Mouse (Mus musculus) limb, embryonic 15.5 days (tissue): ENCODE measurements around the gene Dock8. TPM values are rescaled to one million over a fixed set of nuclear protein-coding genes. Genes with fewer than 3 reads are reported as not detected.

Source experiments
- ATAC-seq: fragments of 200-750 bp; cut with Nextera tagmentation; 2 replicates; pipeline ENCODE4 v1.8.0; 2017; ENCODE audit warnings: low read depth, moderate TSS enrichment; ENCODE audit not compliant: insufficient number of reproducible peaks, low FRiP score, low TSS enrichment
- H3K27ac ChIP-seq: fragments of 300-500 bp; sonication (generic); 2 replicates; pipeline ENCODE4 v1.5.1; 2015; ENCODE audit warnings: moderate library complexity, mild to moderate bottlenecking, inconsistent platforms
- H3K27me3 ChIP-seq: fragments of 300-500 bp; sonication (generic); 2 replicates; pipeline ENCODE4 v1.6.1; 2015; ENCODE audit warnings: inconsistent platforms
- H3K36me3 ChIP-seq: fragments of 300-500 bp; sonication (generic); 2 replicates; pipeline ENCODE4 v1.6.1; 2015; ENCODE audit warnings: inconsistent platforms
- H3K4me1 ChIP-seq: fragments of 300-500 bp; sonication (generic); 2 replicates; pipeline ENCODE4 v1.6.1; 2015; ENCODE audit warnings: inconsistent platforms
- H3K4me2 ChIP-seq: fragments of 300-500 bp; sonication (generic); 2 replicates; pipeline ENCODE4 v1.6.1; 2015; ENCODE audit warnings: mild to moderate bottlenecking, inconsistent platforms
- H3K4me3 ChIP-seq: fragments of 300-500 bp; sonication (generic); 2 replicates; pipeline ENCODE4 v1.5.1; 2015; ENCODE audit warnings: mild to moderate bottlenecking, inconsistent platforms
- H3K9ac ChIP-seq: fragments of 300-500 bp; sonication (generic); 2 replicates; pipeline ENCODE4 v1.6.1; 2015; ENCODE audit warnings: inconsistent platforms
- H3K9me3 ChIP-seq: fragments of 300-500 bp; sonication (generic); 2 replicates; pipeline ENCODE4 v1.6.1; 2016; ENCODE audit warnings: inconsistent platforms
- WGBS: fragments of 180-500 bp; shearing (Covaris S2); methylation state at CpG from one replicate; pipeline ENCODE4 v1.1.7; 2015; 5-methylcytosine and 5-hydroxymethylcytosine counted together
- polyA plus RNA-seq: library from polyadenylated mRNA; unstranded; fragments of >200 nt; fragmentation: Nextera tagmentation; extraction: Ambion mirVana; gene quantifications from 2 replicates; pipeline ENCODE4 v1.2.1, GENCODE M21; 2015

Gene Dock8
- 6.2 and 6.6 TPM in 2 replicates for polyA plus RNA-seq

GRCm38 (mm10) chr19:24999201-24999886, at the start of gene Dock8:
Gene Dock8 (plus strand): TSS chr19:24999534.
- WGBS: under 1% methylated on average over 88 of the region's 109 CpGs
- peak; percentile 58; the same call in 1 of the 2 replicates for ATAC-seq
- Histone ChIP-seq H3K4me2 (peak within 1 kb of the TSS; percentile 97), H3K9me3 (no peaks in the 10 kb centered on the region), H3K27ac (0 out of 2 replicates have a peak within 1 kb of the TSS, but pooled peaks have one; percentile 43), H3K36me3 (no peaks in the 10 kb centered on the region), H3K9ac (peak within 1 kb of the TSS; percentile 50), H3K4me3 (peak within 1 kb of the TSS; percentile 69), H3K27me3 (peaks cover 40% of the 10 kb centered on the region), H3K4me1 (peaks cover 14% of the 10 kb centered on the region)

DNA sequence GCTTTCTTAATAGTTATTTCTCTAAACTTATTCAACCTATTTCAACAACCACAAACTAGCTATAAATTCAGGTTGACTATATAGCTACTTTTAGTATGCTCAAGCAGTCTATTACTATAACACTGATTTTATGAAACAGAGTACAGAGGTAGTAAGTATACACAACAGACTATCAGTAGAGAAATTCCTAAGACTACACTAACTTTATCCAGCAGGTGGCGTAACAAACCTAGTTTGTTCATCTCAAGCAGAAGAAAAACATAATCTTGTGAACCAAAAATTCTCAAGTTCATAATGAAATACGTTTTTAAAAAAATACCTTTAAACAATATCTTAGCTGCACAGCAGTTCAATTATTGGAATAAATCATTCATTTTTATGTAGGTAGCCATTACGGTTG, 40.8 kb upstream of the Dock8 start:
- no peaks in the 10 kb centered on the region for H3K9me3 ChIP-seq

DNA sequence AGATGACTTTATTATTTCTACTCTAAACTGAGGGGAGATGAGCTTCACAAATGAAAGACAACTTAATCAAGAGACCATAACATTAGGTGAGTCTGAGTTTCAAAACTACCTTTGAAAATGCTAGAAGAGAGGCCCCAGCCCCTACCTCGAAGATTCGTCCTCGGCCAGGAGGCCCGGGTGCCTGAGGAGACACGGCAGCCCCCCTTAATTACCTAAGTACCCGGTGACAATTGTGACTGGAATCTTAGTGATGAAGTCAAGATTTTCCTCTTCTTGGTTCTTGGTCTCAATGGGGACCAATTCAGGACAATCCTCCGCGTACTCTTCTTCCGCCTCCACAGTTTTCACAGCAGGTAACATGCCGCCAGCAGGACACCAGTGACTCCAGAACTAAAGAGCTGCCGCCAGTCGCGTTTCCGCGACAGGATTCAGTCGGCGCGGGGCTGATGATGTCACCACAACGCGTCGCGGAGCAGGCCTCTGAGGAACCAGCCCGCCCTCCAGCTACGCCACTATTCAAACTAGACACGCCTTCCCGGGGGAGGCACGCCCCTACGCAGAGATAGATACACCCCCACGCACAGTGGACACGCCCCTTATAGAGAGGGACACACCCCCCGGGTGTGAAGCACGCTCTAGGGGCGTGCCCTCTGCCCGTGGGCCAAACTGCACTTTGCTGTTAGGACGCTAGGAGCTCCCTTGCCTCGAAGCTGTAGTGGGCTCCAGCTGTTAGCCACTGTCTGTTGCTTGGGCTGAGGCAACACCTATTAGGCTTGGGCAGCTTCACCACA, 38.0 kb upstream of the Dock8 start, which contains the start of gene Cbwd1:
Gene Cbwd1, minus strand, starts transcription at position 439 of the 791 bp plus-strand sequence.
- Histone ChIP-seq H3K9ac (peak within 1 kb of the TSS; percentile 67), H3K9me3 (no peaks in the 10 kb centered on the region), H3K36me3 (0 out of 2 replicates have a peak, but pooled peaks cover under 1% of the 10 kb centered on the region), H3K27me3 (no peaks in the 10 kb centered on the region), H3K4me3 (peak within 1 kb of the TSS; percentile 72), H3K4me2 (peak within 1 kb of the TSS; percentile 59), H3K27ac (no peak within 1 kb of the TSS), H3K4me1 (peaks cover 8% of the 10 kb centered on the region)
- 0% methylated on average over 36 of the region's 36 CpGs for WGBS
- peak; percentile 100 for ATAC-seq

More for the DNA sequence above, 40.8 kb upstream of the Dock8 start:
- H3K9ac ChIP-seq: no peak overlapping the region
- H3K27me3 ChIP-seq: no peaks in the 10 kb centered on the region
- ATAC-seq: no peak
- WGBS: 36% methylated on average over 3 of the region's 3 CpGs
- H3K4me3 ChIP-seq: no peak overlapping the region
- H3K27ac ChIP-seq: no peak overlapping the region
- H3K4me2 ChIP-seq: no peak overlapping the region
- H3K36me3 ChIP-seq: peaks cover 15% of the 10 kb centered on the region
- peaks cover 8% of the 10 kb centered on the region for H3K4me1 ChIP-seq

- 84% methylated on average over 2 of the region's 2 CpGs for WGBS
- Histone ChIP-seq H3K36me3 (no peaks in the 10 kb centered on the region), H3K4me2 (no peak overlapping the region), H3K4me3 (no peak overlapping the region), H3K4me1 (no peaks in the 10 kb centered on the region), H3K27me3 (no peaks in the 10 kb centered on the region), H3K9me3 (no peaks in the 10 kb centered on the region), H3K27ac (no peak overlapping the region), H3K9ac (no peak overlapping the region)
- ATAC-seq: no peak
Measured at GRCm38 (mm10) chr19:24966203-24966602, 33.1 kb upstream of the Dock8 start.

- Histone ChIP-seq H3K4me2 (no peak overlapping the region), H3K9ac (no peak overlapping the region), H3K4me3 (no peak overlapping the region), H3K4me1 (no peaks in the 10 kb centered on the region), H3K36me3 (no peaks in the 10 kb centered on the region), H3K27ac (no peak overlapping the region), H3K9me3 (no peaks in the 10 kb centered on the region), H3K27me3 (no peaks in the 10 kb centered on the region)
- WGBS: 75% methylated on average over 2 of the region's 2 CpGs
- ATAC-seq: no peak
Measured at GRCm38 (mm10) chr19:24966941-24967340, 32.4 kb upstream of the Dock8 start.

DNA sequence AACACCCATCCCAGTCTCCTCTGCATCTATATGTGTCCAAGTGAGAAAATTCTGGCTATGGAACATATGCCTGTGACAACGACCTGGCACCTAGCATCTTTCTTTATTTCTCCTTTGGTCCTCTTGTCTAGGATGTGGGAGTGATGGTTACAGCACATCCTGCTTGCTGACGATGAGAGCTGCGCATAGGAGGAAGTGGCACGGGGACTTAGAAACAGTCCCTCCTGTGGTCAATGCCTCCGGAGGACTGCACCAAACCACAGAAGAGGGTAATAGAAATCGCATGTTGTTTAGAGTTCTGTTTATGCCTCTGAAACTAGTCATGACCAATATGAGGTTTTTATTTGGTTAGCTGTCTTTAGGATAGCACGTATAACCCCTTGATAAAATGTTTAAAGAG, 28.0 kb upstream of the Dock8 start:
- no peak for ATAC-seq
- Histone ChIP-seq H3K4me3 (no peak overlapping the region), H3K27ac (no peak overlapping the region), H3K4me1 (no peaks in the 10 kb centered on the region), H3K4me2 (no peak overlapping the region), H3K36me3 (no peaks in the 10 kb centered on the region), H3K9me3 (no peaks in the 10 kb centered on the region), H3K9ac (no peak overlapping the region), H3K27me3 (no peaks in the 10 kb centered on the region)
- 79% methylated on average over 7 of the region's 7 CpGs for WGBS

DNA sequence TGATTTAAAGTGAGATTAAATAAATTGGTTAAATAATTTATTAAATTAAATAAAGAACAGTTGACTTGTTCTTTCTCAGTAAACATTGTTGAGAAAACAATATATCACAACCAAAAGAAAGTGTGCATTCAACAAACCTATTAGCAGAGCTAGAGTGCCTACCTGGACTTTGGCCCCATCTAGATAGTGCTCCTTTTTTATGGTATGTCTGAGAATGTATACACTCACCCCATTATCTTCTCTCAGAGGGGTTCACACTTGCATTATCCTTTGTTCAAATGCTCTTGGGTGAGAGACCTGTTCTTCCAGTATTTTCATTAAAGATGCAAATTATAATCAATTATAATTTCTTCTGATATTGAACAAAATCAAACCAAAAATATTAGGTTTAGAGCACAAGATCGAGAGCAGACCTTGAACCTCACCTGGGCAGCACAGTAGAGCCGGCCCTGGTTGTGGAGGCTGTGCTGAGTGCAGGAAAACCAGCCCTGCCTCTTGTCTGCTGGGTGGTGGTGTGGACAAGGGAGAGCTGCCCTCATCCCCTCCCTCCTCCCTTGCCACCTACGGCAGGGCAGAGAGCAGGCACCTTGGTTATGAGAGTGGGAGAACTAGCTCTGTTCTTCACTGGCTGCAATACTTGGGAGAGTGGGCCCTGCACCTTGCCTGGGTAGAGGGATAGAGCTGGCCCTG, 26.5 kb upstream of the Dock8 start:
- Histone ChIP-seq H3K9ac (no peak overlapping the region), H3K27me3 (no peaks in the 10 kb centered on the region), H3K27ac (no peak overlapping the region), H3K9me3 (no peaks in the 10 kb centered on the region), H3K4me2 (no peak overlapping the region), H3K4me1 (no peaks in the 10 kb centered on the region), H3K4me3 (no peak overlapping the region), H3K36me3 (no peaks in the 10 kb centered on the region)
- WGBS: 86% methylated on average over 3 of the region's 3 CpGs
- ATAC-seq: no peak

DNA sequence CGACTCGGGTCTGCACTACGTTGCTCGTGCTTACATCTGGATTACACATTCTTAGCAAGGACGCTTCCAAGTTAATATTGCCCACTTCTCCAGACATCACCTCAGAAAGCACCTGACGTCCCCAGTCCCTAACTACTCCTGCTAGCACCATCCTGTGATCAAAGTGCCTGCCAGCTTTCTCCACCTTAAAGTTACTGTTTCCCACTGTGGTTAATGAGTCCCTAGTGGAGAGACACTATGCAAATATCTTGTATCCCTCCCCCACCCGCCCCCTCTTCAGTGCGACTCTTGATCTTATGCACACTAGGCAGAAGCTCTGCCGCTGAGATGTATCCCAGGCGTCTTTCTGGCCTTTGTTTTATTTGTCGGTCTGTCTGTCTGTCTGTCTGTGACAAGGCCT, 21.3 kb upstream of the Dock8 start:
- ATAC-seq: no peak
- no peak overlapping the region for H3K27ac ChIP-seq
- no peaks in the 10 kb centered on the region for H3K4me1 ChIP-seq
- H3K9ac ChIP-seq: no peak overlapping the region
- 66% methylated on average over 11 of the region's 11 CpGs for WGBS
- H3K9me3 ChIP-seq: no peaks in the 10 kb centered on the region
- H3K4me3 ChIP-seq: no peak overlapping the region
- H3K27me3 ChIP-seq: no peaks in the 10 kb centered on the region
- no peaks in the 10 kb centered on the region for H3K36me3 ChIP-seq
- no peak overlapping the region for H3K4me2 ChIP-seq

GRCm38 (mm10) chr19:24978852-24979842, 20.2 kb upstream of the Dock8 start:
- no peak overlapping the region for H3K9ac ChIP-seq
- 89% methylated on average over 10 of the region's 10 CpGs for WGBS
- no peaks in the 10 kb centered on the region for H3K27me3 ChIP-seq
- no peak overlapping the region for H3K4me3 ChIP-seq
- H3K4me2 ChIP-seq: no peak overlapping the region
- H3K27ac ChIP-seq: no peak overlapping the region
- no peaks in the 10 kb centered on the region for H3K9me3 ChIP-seq
- H3K4me1 ChIP-seq: no peaks in the 10 kb centered on the region
- no peak for ATAC-seq
- no peaks in the 10 kb centered on the region for H3K36me3 ChIP-seq

DNA sequence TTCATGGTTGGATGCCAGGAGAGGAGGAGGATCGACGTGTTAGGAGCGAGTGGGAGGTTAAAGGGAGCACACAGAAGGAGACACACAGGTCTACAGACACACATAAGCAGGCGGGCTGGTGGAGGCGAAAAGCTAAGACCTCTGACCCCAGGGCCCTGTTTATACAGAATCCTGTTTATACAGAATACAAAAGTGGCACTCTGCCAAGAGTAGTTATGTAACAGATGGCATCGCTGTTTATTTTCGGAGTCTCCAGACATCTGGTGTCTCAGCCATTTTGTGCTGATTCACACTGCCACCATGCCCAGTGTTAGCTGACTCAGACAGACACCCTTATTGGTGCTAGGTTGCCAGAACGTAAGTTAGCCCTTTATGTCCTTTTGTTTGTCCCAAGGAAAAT, 18.0 kb upstream of the Dock8 start:
- Histone ChIP-seq H3K9me3 (no peaks in the 10 kb centered on the region), H3K27me3 (no peaks in the 10 kb centered on the region), H3K4me2 (no peak overlapping the region), H3K9ac (no peak overlapping the region), H3K4me3 (no peak overlapping the region), H3K4me1 (no peaks in the 10 kb centered on the region), H3K27ac (no peak overlapping the region), H3K36me3 (no peaks in the 10 kb centered on the region)
- WGBS: 54% methylated on average over 8 of the region's 8 CpGs
- no peak for ATAC-seq

DNA sequence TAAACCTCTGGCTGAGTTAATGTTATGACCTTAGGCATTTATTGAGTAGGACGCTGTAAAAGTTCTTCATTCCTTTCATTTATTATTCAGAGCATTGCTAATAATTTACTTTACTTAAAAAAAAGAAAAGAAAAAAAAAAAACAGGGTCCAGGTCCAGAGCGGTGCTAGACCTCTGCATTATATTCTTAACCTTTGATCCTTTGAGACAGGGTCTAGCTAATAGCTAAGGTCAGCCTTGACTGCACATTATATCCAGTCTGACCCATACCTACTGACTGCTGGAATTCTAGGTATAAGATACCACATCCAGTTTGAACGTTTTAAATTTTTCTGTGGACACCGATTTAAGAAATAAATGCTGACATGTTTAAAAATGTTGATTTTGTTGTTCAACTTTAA, 16.3 kb upstream of the Dock8 start:
- 73% methylated on average over 4 of the region's 4 CpGs for WGBS
- H3K4me1 ChIP-seq: no peaks in the 10 kb centered on the region
- no peaks in the 10 kb centered on the region for H3K36me3 ChIP-seq
- ATAC-seq: no peak
- no peak overlapping the region for H3K4me3 ChIP-seq
- no peak overlapping the region for H3K27ac ChIP-seq
- H3K27me3 ChIP-seq: no peaks in the 10 kb centered on the region
- no peak overlapping the region for H3K4me2 ChIP-seq
- H3K9ac ChIP-seq: no peak overlapping the region
- H3K9me3 ChIP-seq: no peaks in the 10 kb centered on the region
